Mouse (Mus musculus) macrophage (primary cell): ENCODE results near the gene Il2ra. TPM values are rescaled to one million over a fixed set of nuclear protein-coding genes. Genes with fewer than 3 reads are reported as not detected.

Experiments
- H3K27ac ChIP-seq: fragments of 350-480 bp; formaldehyde crosslinking; 2 replicates; pipeline ENCODE4 v1.9.0; 2021
- H3K36me3 ChIP-seq: fragments of 350-480 bp; formaldehyde crosslinking; 2 replicates; pipeline ENCODE4 v1.9.0; 2021; ENCODE audit errors: inconsistent target
- H3K4me3 ChIP-seq: fragments of 350-480 bp; formaldehyde crosslinking; 2 replicates; pipeline ENCODE4 v1.9.0; 2021; ENCODE audit errors: inconsistent target
- H3K79me2 ChIP-seq: fragments of 350-480 bp; formaldehyde crosslinking; 2 replicates; pipeline ENCODE4 v1.9.0; 2021; ENCODE audit errors: inconsistent target
- WGBS: methylation state at CpG from one replicate; pipeline ENCODE4 v1.1.7; 2026; ENCODE audit warnings: inconsistent platforms; ENCODE audit not compliant: missing documents; 5-methylcytosine and 5-hydroxymethylcytosine counted together
- polyA plus RNA-seq: library from polyadenylated mRNA; stranded (reverse); fragments of 250-400 nt; gene quantifications from 3 replicates; pipeline ENCODE4 v1.2.4, GENCODE M21; 2018; ENCODE audit warnings: inconsistent platforms

Gene Il2ra
- polyA plus RNA-seq, 1 experiment from 2014 or later, result 0.33 TPM

DNA sequence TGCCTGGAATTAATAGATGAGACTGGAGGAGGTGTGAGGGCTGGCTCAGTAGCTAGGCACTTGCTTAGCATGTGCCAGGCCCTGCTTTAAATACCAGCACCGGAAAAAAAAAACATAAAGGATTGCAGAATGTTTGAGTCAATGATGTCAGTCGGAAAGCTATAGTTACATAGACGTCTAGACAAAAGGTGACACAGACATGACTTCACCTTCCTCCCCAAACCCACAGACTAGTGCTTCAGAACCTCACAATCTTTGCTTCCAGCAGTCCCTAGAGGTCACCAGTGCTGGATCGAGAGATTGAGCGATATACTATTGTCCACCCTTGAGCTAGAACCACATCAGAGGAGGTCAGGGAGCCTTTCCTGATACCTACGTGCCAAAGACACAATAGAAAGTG, 7.6 kb upstream of the Il2ra start:
- H3K4me3 ChIP-seq, result no peak overlapping the region
- H3K79me2 ChIP-seq, result no peaks in the 10 kb centered on the region
- no peaks in the 10 kb centered on the region for H3K36me3 ChIP-seq
- H3K27ac ChIP-seq, result no peak overlapping the region
- WGBS, result 93% methylated on average over 6 of the region's 6 CpGs

DNA sequence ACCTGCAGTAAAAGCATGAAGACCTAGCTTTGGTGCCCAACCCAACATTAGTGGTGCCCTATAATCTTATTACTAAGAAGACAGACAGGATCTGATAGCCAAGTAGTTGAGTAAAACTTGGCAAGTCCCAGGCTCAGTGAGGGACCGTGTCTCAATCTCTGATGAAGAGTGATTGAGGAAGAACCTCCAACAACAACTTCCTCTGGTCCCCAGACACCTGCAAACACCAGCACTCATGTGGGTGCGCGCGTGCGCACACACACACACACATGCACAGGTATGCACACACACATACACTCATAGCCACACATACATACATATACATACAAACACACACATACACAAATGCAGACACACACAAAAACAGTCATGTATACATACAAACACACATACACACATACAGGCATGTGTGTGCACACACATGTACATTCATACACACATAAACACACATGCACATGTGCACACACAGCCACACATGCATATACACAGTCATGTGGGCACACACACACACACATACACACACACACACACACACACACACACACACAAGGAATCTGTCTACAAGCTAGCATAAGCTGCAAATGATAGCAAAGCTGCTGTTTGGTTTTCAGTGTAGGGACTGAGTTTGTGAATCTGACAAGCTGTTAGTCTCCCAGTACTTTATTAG, 7.0 kb upstream of the Il2ra start:
- 89% methylated on average over 5 of the region's 5 CpGs for WGBS
- Histone ChIP-seq H3K4me3 (no peak overlapping the region), H3K27ac (no peak overlapping the region), H3K79me2 (no peaks in the 10 kb centered on the region), H3K36me3 (no peaks in the 10 kb centered on the region)

DNA sequence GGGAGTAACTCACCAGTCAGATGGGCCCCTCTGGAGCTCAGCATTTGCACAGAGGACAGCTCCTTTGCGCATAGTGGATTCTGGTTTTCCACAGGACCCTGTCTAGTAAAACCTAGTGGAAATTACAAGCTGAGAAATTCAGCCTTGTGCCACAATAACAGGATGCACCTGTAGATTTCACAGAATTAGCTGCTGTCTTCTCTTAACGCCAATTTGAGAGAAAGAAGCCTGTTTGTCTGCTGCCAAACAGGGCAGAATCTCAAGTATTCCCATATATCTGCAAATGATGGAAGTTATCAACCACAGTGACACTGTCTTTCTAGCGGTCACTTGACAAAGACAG, 6.5 kb upstream of the Il2ra start:
- Histone ChIP-seq H3K79me2 (no peaks in the 10 kb centered on the region), H3K36me3 (no peaks in the 10 kb centered on the region), H3K4me3 (no peak overlapping the region), H3K27ac (no peak overlapping the region)
- 78% methylated on average over 3 of the region's 3 CpGs for WGBS

DNA sequence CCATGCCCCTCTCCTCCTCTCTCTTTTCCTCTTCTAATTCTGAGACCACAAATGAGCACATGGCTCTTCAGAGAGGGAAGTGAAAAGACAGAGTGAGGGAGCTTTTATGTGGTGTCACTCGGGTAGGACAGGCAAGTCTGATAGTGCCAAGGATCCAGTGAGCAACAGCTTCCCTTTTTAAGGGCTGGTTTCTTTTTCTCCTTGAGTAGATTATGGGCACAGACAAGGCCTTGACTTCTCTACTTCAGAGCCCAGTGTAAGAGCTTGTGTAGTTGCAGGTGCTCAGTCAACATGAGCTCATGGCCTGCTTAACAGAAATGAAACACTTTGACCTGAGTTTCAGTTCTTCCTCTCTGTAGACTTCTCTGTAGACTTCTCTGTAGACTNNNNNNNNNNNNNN, 5.5 kb upstream of the Il2ra start:
- Histone ChIP-seq H3K79me2 (no peaks in the 10 kb centered on the region), H3K36me3 (no peaks in the 10 kb centered on the region), H3K27ac (peak overlapping the region; percentile 54), H3K4me3 (no peak overlapping the region)
- 0% methylated on average over 1 of the region's 1 CpGs for WGBS

DNA sequence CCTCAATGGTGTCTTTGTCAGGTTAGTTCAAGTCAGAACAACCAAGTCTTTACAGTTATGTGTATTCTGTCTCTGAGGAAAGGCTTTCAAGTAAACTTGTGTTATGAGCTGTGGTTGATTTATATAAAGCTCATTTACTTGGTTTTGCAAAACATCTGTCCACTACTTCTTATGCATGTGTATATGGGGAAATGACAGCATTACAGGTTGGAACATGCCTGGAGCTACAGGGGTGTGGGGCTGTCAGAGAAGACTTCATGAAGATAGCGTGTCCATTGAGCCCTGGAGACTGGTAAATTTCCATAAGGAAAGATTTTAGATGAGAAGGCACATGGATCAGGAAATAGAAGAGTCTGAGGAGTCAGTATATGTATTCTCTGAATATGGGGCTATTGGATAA, 1.4 kb downstream of the Il2ra start:
- no peak overlapping the region for H3K4me3 ChIP-seq

DNA sequence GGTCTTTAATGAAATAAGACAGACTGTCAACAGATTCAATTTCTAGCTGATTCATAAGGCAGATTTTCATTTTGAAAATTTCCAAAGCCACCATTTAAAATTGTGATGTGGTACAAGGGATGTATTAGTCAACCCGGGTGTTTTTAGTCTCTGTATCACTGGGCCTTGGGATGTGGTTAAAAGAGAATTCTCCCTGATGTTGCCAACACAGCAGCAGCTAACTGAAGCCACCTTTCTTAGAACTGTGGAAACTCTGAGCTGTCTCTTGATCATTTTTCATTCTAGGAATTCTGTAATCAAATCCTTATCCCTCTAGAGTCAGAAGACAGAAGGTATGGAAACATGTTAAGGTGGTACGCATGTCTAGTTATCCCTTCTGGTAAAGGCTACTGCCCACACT, 2.7 kb downstream of the Il2ra start:
- H3K27ac ChIP-seq, result no peak overlapping the region
- 86% methylated on average over 2 of the region's 2 CpGs for WGBS

More for the DNA sequence above, 1.4 kb downstream of the Il2ra start:
- H3K27ac ChIP-seq, result no peak overlapping the region
- H3K79me2 ChIP-seq, result no peaks in the 10 kb centered on the region
- H3K36me3 ChIP-seq, result no peaks in the 10 kb centered on the region
- 100% methylated on average over 1 of the region's 1 CpGs for WGBS

DNA sequence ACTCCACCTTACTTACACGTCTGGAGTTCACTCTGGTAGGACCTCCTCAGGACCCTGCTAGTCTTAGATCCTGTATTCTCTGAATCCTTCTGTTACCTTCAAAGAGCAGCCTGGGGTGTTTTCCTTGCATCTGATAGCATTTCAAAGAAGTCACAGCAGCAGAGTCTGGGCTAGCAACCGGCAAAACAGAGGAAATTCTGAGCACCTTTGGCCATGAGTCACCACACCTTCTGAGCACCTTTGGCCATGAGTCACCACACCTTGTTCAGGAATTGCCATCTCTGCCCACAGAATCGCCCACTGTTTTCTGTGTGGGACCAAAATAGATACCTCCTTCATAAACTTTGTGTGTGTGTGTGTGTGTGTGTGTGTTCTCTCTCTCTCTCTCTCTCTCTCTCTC, 8.9 kb downstream of the Il2ra start:
- H3K36me3 ChIP-seq, result no peaks in the 10 kb centered on the region
- no peaks in the 10 kb centered on the region for H3K79me2 ChIP-seq
- no peak overlapping the region for H3K27ac ChIP-seq
- no peak overlapping the region for H3K4me3 ChIP-seq
- WGBS, result 92% methylated on average over 3 of the region's 3 CpGs

More for the DNA sequence above, 2.7 kb downstream of the Il2ra start:
- Histone ChIP-seq H3K4me3 (no peak overlapping the region), H3K79me2 (no peaks in the 10 kb centered on the region), H3K36me3 (no peaks in the 10 kb centered on the region)

DNA sequence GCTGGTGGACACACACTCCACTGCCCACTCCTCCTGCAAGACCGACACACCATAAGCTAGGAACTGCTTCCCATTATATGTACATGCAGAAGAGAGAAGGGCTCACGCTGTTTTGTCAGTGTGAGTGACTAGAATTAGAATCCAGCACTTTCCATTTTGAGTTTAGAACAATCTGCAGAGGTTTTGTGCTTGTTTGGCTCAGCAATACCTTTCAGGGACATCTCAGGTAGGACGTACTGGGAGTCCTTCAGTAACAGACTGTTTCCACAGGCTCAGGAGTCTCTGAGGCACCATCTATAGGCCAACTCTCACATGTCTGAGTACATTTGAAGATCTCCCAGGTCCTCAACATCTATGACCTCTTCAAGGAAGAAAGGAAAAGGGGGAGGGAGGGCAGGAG, 9.6 kb downstream of the Il2ra start:
- Histone ChIP-seq H3K79me2 (no peaks in the 10 kb centered on the region), H3K4me3 (no peak overlapping the region), H3K27ac (no peak overlapping the region), H3K36me3 (no peaks in the 10 kb centered on the region)
- WGBS, result 100% methylated on average over 3 of the region's 3 CpGs

DNA sequence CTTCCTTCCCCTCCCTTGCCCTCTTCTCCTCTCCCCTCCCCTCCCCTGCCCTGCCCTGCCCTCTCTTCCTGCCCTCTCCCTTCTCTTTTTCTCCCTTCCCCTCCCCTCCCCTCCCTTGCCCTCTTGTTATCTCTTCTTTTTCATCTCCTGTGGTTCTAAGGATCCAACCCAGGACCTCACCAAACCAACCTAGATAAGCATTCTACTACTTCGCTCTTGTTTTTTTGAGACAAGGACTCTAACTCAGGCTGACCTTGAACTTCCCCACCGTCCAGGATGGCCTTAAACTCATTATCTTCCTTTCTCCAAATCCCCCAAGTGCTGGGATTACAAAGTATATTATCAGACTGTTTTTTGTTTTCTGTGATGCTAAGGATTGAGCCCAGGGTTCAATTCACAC, 10.2 kb downstream of the Il2ra start:
- WGBS, result 83% methylated on average over 2 of the region's 2 CpGs
- H3K27ac ChIP-seq, result no peak overlapping the region
- no peaks in the 10 kb centered on the region for H3K79me2 ChIP-seq
- H3K36me3 ChIP-seq, result no peaks in the 10 kb centered on the region
- no peak overlapping the region for H3K4me3 ChIP-seq

DNA sequence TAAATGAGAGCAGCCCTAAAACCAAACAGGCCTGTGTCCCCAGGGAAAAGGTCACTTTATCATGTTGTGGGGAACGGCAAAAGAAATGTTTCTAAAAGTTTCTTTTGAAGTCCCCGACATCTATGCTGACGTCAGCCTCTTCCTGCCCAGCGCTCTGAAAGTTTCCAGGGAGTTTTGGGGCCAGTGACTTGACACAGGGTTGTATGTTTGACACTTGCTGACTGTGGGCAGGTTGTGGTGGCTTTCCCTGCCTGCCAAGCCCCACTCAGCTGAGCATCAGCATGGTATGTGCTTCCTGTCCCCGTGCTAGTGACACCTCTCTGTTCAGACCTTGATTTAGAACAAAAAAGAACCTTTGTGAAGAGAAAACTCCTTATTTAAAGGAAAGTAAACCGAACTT, 10.7 kb downstream of the Il2ra start:
- Histone ChIP-seq H3K4me3 (no peak overlapping the region), H3K36me3 (no peaks in the 10 kb centered on the region), H3K79me2 (no peaks in the 10 kb centered on the region), H3K27ac (no peak overlapping the region)
- WGBS, result 16% methylated on average over 6 of the region's 6 CpGs

DNA sequence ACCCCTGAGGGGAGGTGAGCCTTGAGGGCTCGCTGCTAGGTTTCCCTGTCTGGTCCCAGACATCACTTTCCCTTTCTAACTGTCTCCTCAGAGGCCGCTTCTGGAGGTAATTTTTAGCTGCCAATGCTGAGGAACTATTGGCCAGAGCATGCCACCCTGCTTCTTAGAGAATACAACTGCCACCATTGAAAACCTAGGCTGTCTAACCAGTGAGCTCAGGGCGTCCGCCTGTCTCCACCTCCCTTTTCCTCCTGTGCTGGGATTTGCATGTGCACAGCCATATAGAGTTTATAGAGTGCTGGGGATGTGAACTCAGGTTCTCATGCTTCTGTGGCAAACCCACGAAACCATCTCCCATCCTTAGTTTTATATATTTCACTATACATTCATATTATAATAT, 11.2 kb downstream of the Il2ra start:
- Histone ChIP-seq H3K4me3 (no peak overlapping the region), H3K79me2 (no peaks in the 10 kb centered on the region), H3K36me3 (no peaks in the 10 kb centered on the region), H3K27ac (no peak overlapping the region)
- 67% methylated on average over 5 of the region's 5 CpGs for WGBS

DNA sequence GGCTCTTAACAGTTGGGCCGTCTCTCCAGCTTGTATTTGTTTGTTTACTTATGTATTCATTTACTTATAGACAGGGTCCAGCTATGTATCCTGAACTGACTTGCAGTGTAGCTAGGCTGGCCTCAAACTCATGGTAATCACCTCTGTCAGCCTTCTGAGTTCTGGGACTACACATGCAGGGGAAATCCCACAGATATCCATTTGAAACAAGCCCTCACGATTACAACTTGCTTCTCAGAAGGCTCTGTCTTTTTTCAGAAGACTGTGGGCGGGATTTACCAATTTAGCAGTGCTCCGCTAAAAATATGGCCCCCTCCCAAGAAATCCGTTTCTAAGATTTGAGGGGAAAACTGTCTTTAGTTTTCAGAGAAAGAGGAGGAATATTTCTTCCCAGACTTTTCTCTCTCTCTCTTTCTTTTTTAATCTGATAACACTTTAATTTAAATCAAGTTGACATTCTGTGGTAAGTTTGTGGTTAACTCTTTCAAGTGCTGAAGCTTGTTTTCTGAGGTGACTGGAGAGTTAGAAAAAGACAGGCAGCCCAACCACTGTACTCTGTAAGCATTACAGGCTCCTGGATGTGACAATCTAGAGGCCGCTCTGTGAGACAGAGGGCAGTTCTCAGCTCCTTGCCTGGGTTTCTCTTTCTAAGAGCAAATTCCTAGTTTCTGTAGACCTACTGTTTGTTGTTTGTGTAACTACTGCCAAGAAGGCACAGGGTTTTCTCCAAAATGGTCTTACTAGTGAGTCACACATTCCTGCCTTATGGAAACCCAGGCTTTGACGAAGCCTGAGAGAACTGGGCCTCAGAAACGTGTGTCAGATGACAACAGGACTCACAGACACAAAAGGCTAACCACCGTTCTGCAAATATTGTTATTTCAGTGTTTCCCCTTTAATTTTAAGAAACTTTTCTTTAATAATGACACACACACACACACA, 12.7 kb downstream of the Il2ra start:
- Histone ChIP-seq H3K79me2 (no peaks in the 10 kb centered on the region), H3K36me3 (no peaks in the 10 kb centered on the region), H3K4me3 (no peak overlapping the region), H3K27ac (no peak overlapping the region)
- WGBS, result 46% methylated on average over 9 of the region's 9 CpGs

DNA sequence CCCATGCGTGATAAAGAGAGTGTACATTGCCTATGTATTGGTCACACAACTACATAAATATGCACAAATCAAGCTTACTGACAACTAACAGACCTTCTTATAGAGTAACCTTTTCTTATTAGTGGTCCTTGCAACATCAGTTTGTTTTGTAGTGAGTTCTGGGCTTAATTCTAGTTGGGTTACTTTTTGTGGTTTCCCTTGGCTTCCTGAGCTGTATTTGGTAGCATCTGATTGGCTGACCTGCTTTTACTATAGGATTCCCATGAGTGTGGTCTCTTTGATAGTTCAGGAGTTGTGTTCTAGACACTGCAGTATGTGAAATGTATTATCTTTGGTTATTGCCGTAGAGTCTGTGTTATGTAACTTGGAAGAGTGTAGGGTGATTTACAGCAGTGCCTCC, 15.0 kb downstream of the Il2ra start:
- Histone ChIP-seq H3K36me3 (no peaks in the 10 kb centered on the region), H3K4me3 (no peak overlapping the region), H3K79me2 (no peaks in the 10 kb centered on the region), H3K27ac (no peak overlapping the region)
- WGBS, result 50% methylated on average over 2 of the region's 2 CpGs

DNA sequence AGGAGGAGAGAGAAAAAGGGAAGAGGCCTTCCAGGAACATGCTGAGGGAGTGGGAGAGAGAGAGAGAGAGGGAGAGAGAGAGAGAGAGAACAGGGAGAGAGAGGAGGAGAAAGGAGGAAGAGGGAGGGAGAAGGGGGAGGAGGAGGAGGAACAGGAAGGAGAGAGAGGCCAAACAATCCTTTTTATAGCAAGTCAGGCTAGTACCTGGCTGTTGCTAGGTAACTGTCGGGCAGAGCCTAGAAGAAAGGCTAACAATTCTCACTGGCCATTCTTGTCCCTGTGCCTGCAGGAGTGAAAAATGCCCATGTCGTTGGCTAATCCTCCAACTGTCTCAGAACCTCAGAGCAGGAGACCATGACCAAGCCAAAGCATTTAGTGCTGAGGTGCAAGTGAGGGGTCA, 16.7 kb downstream of the Il2ra start:
- H3K4me3 ChIP-seq, result no peak overlapping the region
- 44% methylated on average over 2 of the region's 2 CpGs for WGBS
- no peak overlapping the region for H3K27ac ChIP-seq
- no peaks in the 10 kb centered on the region for H3K36me3 ChIP-seq
- H3K79me2 ChIP-seq, result no peaks in the 10 kb centered on the region

DNA sequence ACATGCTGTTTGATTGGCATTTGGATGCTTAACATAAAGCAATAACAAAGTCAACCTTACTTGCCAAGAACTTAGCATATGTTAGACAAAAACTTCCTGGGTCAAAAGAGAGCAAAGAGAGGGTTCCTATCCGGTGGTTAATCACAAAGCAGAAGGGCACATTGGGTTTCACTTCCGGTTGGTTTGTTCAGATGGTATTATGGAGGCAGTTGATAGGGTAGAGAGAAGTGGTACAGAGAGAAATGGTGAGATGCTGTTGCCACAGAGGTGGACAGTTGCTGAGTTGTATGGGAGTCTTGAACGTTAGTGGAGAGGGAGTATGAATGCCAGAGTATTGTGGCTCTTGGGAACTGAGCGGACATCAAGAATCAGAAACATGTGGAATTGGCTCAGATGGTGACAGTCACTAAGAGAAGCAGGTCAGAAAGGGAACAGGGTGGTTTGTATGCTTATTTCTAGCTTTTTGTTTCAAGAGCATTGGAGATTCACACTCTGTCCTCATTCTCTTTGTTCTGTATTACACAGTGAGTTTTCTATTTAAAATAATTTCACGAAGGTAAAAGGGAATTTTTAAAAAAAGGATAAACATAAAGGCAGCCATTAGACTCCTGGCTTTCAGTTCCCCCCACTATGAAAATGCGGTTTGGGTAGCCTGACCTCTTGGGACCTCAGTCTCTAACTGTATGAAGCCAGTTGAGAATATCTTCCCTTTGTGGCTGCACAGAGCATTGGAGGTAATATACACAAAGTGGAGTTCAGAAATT, 19.7 kb downstream of the Il2ra start:
- WGBS, result 49% methylated on average over 6 of the region's 6 CpGs
- Histone ChIP-seq H3K79me2 (no peaks in the 10 kb centered on the region), H3K4me3 (no peak overlapping the region), H3K36me3 (no peaks in the 10 kb centered on the region), H3K27ac (no peak overlapping the region)
